Mouse (Mus musculus): Measurements from ENCODE around the gene Scap. TPM values are rescaled to one million over a fixed set of nuclear protein-coding genes. Genes with fewer than 3 reads are reported as not detected.

Gene Scap
- total and polyA plus RNA-seq, 3 experiments, result 24.7 to 48.9 (median 40.4) TPM

GRCm38 (mm10) chr9:110351932-110352632 is 19.0 kb downstream of the Scap start (continued):
- TF ChIP-seq PAX5 (IDR thresholded peaks at IDR 0.05; ENCODE audit: low read length) (no peak), POLR2A (IDR thresholded peaks at IDR 0.05; ENCODE audit: low read depth, low read length) (no peak)

- in situ Hi-C loops (cut with MboI; ENCODE audit: low pct_ligation_motif_present, low pct_unique_long_range_greater_than_20kb, low sequenced_read_pairs) (no loop called here), dilution Hi-C loops (cut with MboI; ENCODE audit: extremely low pct_ligation_motif_present, extremely low pct_unique_long_range_greater_than_20kb, low sequenced_read_pairs) (no loop called here)
- Histone ChIP-seq H3K4me3 (replicated peaks in 1 of 3; ENCODE audit: low read depth in 2 of 3, low read length in 2 of 3, poor library complexity in 1 of 3) (no peak overlapping the region), H3K9me3 (replicated peaks; ENCODE audit: low read length) (no peaks in the 10 kb centered on the region), H3K9ac (ENCODE audit: insufficient read depth, low read depth) (no peak overlapping the region), H3K27ac (ENCODE audit: insufficient read depth, low read depth) (no peak overlapping the region; the same call in 1 of the 2 replicates), H3K4me1 (ENCODE audit: control insufficient read depth in 1 of 2, insufficient read depth in 2 of 2) (peaks cover 5 to 40% of the 10 kb centered on the region in 2 experiments; a peak in 3 of 4 replicates), H3K27me3 (replicated peaks) (no peaks in the 10 kb centered on the region), H3K36me3 (replicated peaks in 1 of 2; ENCODE audit: control insufficient read depth in 1 of 2, insufficient read depth in 1 of 2, low read length in 1 of 2) (peaks cover 13 to 61% of the 10 kb centered on the region in 2 experiments), H3K4me2 (ENCODE audit: insufficient read depth, low read depth, poor library complexity, severe bottlenecking) (no peak overlapping the region), H3K79me2 (replicated peaks; ENCODE audit: control insufficient read depth, extremely low read depth, insufficient read depth, poor library complexity, severe bottlenecking) (no peaks in the 10 kb centered on the region)
- DNase-seq (ENCODE audit: extremely low read depth), result no peak
- TF ChIP-seq JUND (conservative IDR thresholded peaks at IDR 0.05; ENCODE audit: low read depth, low read length) (no peak), ZKSCAN1 (IDR thresholded peaks at IDR 0.05; ENCODE audit: borderline replicate concordance, low read depth, low read length) (no peak), PAX5 (IDR thresholded peaks at IDR 0.05; ENCODE audit: low read length) (no peak), ETS1 (conservative IDR thresholded peaks at IDR 0.05; ENCODE audit: low read depth, low read length) (no peak), RCOR1 (conservative IDR thresholded peaks at IDR 0.05; ENCODE audit: low read depth, low read length) (no peak), MXI1 (IDR thresholded peaks at IDR 0.05; ENCODE audit: low read depth, low read length) (no peak), USF1 (IDR thresholded peaks at IDR 0.05; ENCODE audit: low read depth, low read length) (no peak), NELFE (IDR thresholded peaks at IDR 0.05; ENCODE audit: low read depth, low read length) (no peak), MAZ (IDR thresholded peaks at IDR 0.05; ENCODE audit: low read depth, low read length) (no peak), CHD2 (IDR thresholded peaks at IDR 0.05; ENCODE audit: low read length) (no peak), BHLHE40 (IDR thresholded peaks at IDR 0.05; ENCODE audit: low read depth, low read length) (no peak)
Measured at GRCm38 (mm10) chr9:110358341-110358740, 25.3 kb downstream of the Scap start.

GRCm38 (mm10) chr9:110361299-110361698 is 28.2 kb downstream of the Scap start:
- in situ Hi-C loops (cut with MboI; ENCODE audit: low pct_ligation_motif_present, low pct_unique_long_range_greater_than_20kb, low sequenced_read_pairs) (no loop called here), dilution Hi-C loops (cut with MboI; ENCODE audit: extremely low pct_ligation_motif_present, extremely low pct_unique_long_range_greater_than_20kb, low sequenced_read_pairs) (no loop called here)
- H3K27me3 ChIP-seq (replicated peaks), result no peaks in the 10 kb centered on the region
- peaks cover 25 to 64% of the 10 kb centered on the region in 2 experiments for H3K36me3 ChIP-seq (replicated peaks in 1 of 2; ENCODE audit: control insufficient read depth in 1 of 2, insufficient read depth in 1 of 2, low read length in 1 of 2)
- DNase-seq (ENCODE audit: extremely low read depth), result no peak
- H3K4me2 ChIP-seq (ENCODE audit: insufficient read depth, low read depth, poor library complexity, severe bottlenecking), result no peak overlapping the region
- no peak overlapping the region for H3K27ac ChIP-seq (ENCODE audit: insufficient read depth, low read depth)
- H3K9ac ChIP-seq (ENCODE audit: insufficient read depth, low read depth), result no peak overlapping the region
- peaks cover 5 to 23% of the 10 kb centered on the region in 2 experiments; a peak in 3 of 4 replicates for H3K4me1 ChIP-seq (ENCODE audit: control insufficient read depth in 1 of 2, insufficient read depth in 2 of 2)
- no peaks in the 10 kb centered on the region for H3K9me3 ChIP-seq (replicated peaks; ENCODE audit: low read length)
- no peak overlapping the region for H3K4me3 ChIP-seq (replicated peaks in 1 of 3; ENCODE audit: low read depth in 2 of 3, low read length in 2 of 3, poor library complexity in 1 of 3)
- H3K79me2 ChIP-seq (replicated peaks; ENCODE audit: control insufficient read depth, extremely low read depth, insufficient read depth, poor library complexity, severe bottlenecking), result no peaks in the 10 kb centered on the region
- TF ChIP-seq NELFE (IDR thresholded peaks at IDR 0.05; ENCODE audit: low read depth, low read length) (no peak), MAX (IDR thresholded peaks at IDR 0.05; ENCODE audit: low read length) (no peak), CHD1 (IDR thresholded peaks at IDR 0.05; ENCODE audit: low read depth, low read length) (no peak), NRF1 (IDR thresholded peaks at IDR 0.05; ENCODE audit: low read depth, low read length) (no peak), ZC3H11A (IDR thresholded peaks at IDR 0.05; ENCODE audit: low read depth, low read length) (no peak), RCOR1 (conservative IDR thresholded peaks at IDR 0.05; ENCODE audit: low read depth, low read length) (no peak)
